ENCODE assay signal across 26 mouse cellular contexts in genomic region chr11:69617805-69618204, GRCm38 (mm10). TPM values are rescaled to one million over a fixed set of nuclear protein-coding genes. Genes with fewer than 3 reads are reported as not detected.
DNase-seq lines count a peak whose midpoint lies in the region; ATAC-seq and TF ChIP-seq lines count a peak whose summit lies in the region.
"Had no signal": no experiment of that assay in that cellular context is flagged by ENCODE, and none has a peak within 500 bp of the region (broad histone marks: within the 10 kb centered on the region; RNA-seq: fewer than 3 reads in every experiment).

Shbg (minus strand) TSS chr11:69617905.

- TF ChIP-seq RAD21 in MEL (IDR thresholded peaks at IDR 0.05; ENCODE audit: low read depth, low read length): no peak

- H3K36me3 ChIP-seq in heart, embryonic 16.5 days (ENCODE audit: control insufficient read depth, insufficient read depth): no peaks in the 10 kb centered on the region
- H3K36me3 ChIP-seq in MEL (ENCODE audit: control insufficient read depth in 1 of 2, insufficient read depth in 2 of 2, low read length in 2 of 2): peaks cover 0 to 10% of the 10 kb centered on the region in 2 experiments; a peak in 2 of 4 replicates
- H3K36me3 ChIP-seq in liver, embryonic 14.5 days (replicated peaks; ENCODE audit: control insufficient read depth, insufficient read depth, low read depth): no peaks in the 10 kb centered on the region
- no peaks in the 10 kb centered on the region for H3K36me3 ChIP-seq in thymus, adult 2 months (ENCODE audit: control insufficient read depth, insufficient read depth, low read length)
- H3K36me3 ChIP-seq: hindbrain, embryonic 10.5 days; midbrain, embryonic 10.5 days had no signal

- no peak within 1 kb of the TSS for H3K4me2 ChIP-seq in heart, embryonic 16.5 days (ENCODE audit: low read depth, low read length)
- peak within 1 kb of the TSS; percentile 39 for H3K4me2 ChIP-seq in liver, embryonic 14.5 days (ENCODE audit: low read depth)

- H3K79me2 ChIP-seq in MEL (ENCODE audit: control insufficient read depth, insufficient read depth, low read length, poor library complexity): no peaks in the 10 kb centered on the region

- H3K27ac ChIP-seq in heart, embryonic 16.5 days (ENCODE audit: low read length): no peak within 1 kb of the TSS
- H3K27ac ChIP-seq in MEL (ENCODE audit: control insufficient read depth, low read depth, low read length): no peak within 1 kb of the TSS
- H3K27ac ChIP-seq in liver, embryonic 14.5 days: no peak within 1 kb of the TSS
- no peak within 1 kb of the TSS for H3K27ac ChIP-seq in thymus, adult 2 months (ENCODE audit: control insufficient read depth, insufficient read depth, low read length)
- H3K27ac ChIP-seq: midbrain, embryonic 10.5 days had no signal

- peak; percentile 23 for DNase-seq in cerebellum, adult 9-11 months
- no peak for DNase-seq in cerebellum, postnatal 36 days
- DNase-seq in heart, postnatal 36 days: no peak
- DNase-seq in MEL (ENCODE audit: low read depth, low spot score) (no peak), MN1 (ENCODE audit: low spot score) (no peak)
- DNase-seq in liver, embryonic 14.5 days (ENCODE audit: low read depth in 3 of 3, low spot score in 3 of 3): no peak
- DNase-seq in thymus, adult 2 months: no peak
- DNase-seq: adrenal gland, adult 2 months; cerebellum, postnatal 10 days; embryo, embryonic 11 days; kidney, adult 9 months; kidney, postnatal 4 days; lung, postnatal 36 days; right cerebral cortex, postnatal 25 days; thymus, postnatal 36 days had no signal

- peaks cover 3% of the 10 kb centered on the region; the same call in 1 of the 2 replicates for H3K27me3 ChIP-seq in heart, embryonic 16.5 days (ENCODE audit: control insufficient read depth, insufficient read depth, low read length)
- H3K27me3 ChIP-seq in MEL (ENCODE audit: control insufficient read depth in 1 of 2, insufficient read depth in 2 of 2, low read length in 2 of 2): peaks cover 1 to 3% of the 10 kb centered on the region in 2 experiments; a peak in 1 of 4 replicates
- H3K27me3 ChIP-seq in liver, embryonic 14.5 days (ENCODE audit: control insufficient read depth, insufficient read depth, low read length): no peaks in the 10 kb centered on the region
- no peaks in the 10 kb centered on the region; the same call in 1 of the 2 replicates for H3K27me3 ChIP-seq in thymus, adult 2 months (ENCODE audit: control insufficient read depth, insufficient read depth, low read length)

- TF ChIP-seq EP300 in MEL (IDR thresholded peaks at IDR 0.05; ENCODE audit: low read depth in 1 of 2, low read length in 2 of 2): no peak
- TF ChIP-seq EP300 in liver, embryonic 14.5 days (IDR thresholded peaks at IDR 0.05; ENCODE audit: low read depth): no peak

- peaks cover 12% of the 10 kb centered on the region for H3K4me1 ChIP-seq in heart, embryonic 16.5 days (ENCODE audit: control insufficient read depth, insufficient read depth, low read length)
- H3K4me1 ChIP-seq in MEL (ENCODE audit: control insufficient read depth in 1 of 2, insufficient read depth in 2 of 2, low read length in 2 of 2): peaks cover 6 to 16% of the 10 kb centered on the region in 2 experiments
- peaks cover 16 to 32% of the 10 kb centered on the region in 2 experiments for H3K4me1 ChIP-seq in liver, embryonic 14.5 days (replicated peaks; ENCODE audit: control insufficient read depth in 2 of 2, insufficient read depth in 2 of 2, low read length in 1 of 2)
- H3K4me1 ChIP-seq in thymus, adult 2 months (replicated peaks; ENCODE audit: control insufficient read depth, insufficient read depth, low read length): 0 out of 2 replicates have a peak, but pooled peaks cover 5% of the 10 kb centered on the region

- no peak for ATAC-seq in heart, embryonic 16.5 days (replicated peaks; ENCODE audit: extremely low read depth, insufficient read depth, low FRiP score)
- ATAC-seq in liver, embryonic 14.5 days (ENCODE audit: insufficient read depth): no peak
- ATAC-seq: inflammation-experienced regulatory T-cells, adult 6 months had no signal

- WGBS in heart, embryonic 16.5 days: 47% methylated on average over 5 of the region's 5 CpGs
- WGBS in liver, embryonic 14.5 days (ENCODE audit: insufficient replicate concordance): 45% methylated on average over 5 of the region's 5 CpGs
- WGBS in thymus, adult 2 months: 83% methylated on average over 5 of the region's 5 CpGs

- intact Hi-C loops in heart, postnatal 36 days (cut with DNase I): no loop called here

- H3K9ac ChIP-seq in heart, embryonic 16.5 days (ENCODE audit: low read length): 0 out of 2 replicates have a peak within 1 kb of the TSS, but pooled peaks have one; percentile 1
- H3K9ac ChIP-seq in MEL (ENCODE audit: control insufficient read depth, low read depth, low read length, poor library complexity, severe bottlenecking): no peak within 1 kb of the TSS
- no peak within 1 kb of the TSS; the same call in 1 of the 2 replicates for H3K9ac ChIP-seq in liver, embryonic 14.5 days (replicated peaks)

- no peak for TF ChIP-seq CTCF in MEL (IDR thresholded peaks at IDR 0.05 in 2 of 3, conservative IDR thresholded peaks at IDR 0.05 in 1 of 3; ENCODE audit: control insufficient read depth in 1 of 3, insufficient read depth in 1 of 3, low read depth in 2 of 3, low read length in 3 of 3, poor library complexity in 1 of 3, severe bottlenecking in 1 of 3)
- no peak for TF ChIP-seq CTCF in liver, embryonic 14.5 days (IDR thresholded peaks at IDR 0.05; ENCODE audit: low read depth)
- TF ChIP-seq CTCF in thymus, adult 2 months (IDR thresholded peaks at IDR 0.05; ENCODE audit: borderline replicate concordance, control insufficient read depth, extremely low read depth, insufficient read depth, low read length, poor library complexity): no peak

- TF ChIP-seq POLR2A in MEL (IDR thresholded peaks at IDR 0.05; ENCODE audit: control insufficient read depth in 1 of 2, insufficient read depth in 1 of 2, low read depth in 1 of 2, low read length in 2 of 2, poor library complexity in 1 of 2): no peak
- TF ChIP-seq POLR2A in thymus, adult 2 months (IDR thresholded peaks at IDR 0.05; ENCODE audit: control insufficient read depth, extremely low read depth, insufficient read depth, low read length, poor library complexity): no peak

- no peak within 1 kb of the TSS for H3K4me3 ChIP-seq in heart, embryonic 16.5 days (ENCODE audit: low read length)
- H3K4me3 ChIP-seq in MEL (ENCODE audit: control insufficient read depth in 1 of 2, insufficient read depth in 1 of 2, low read depth in 2 of 2, low read length in 2 of 2): no peak within 1 kb of the TSS
- H3K4me3 ChIP-seq in liver, embryonic 14.5 days (ENCODE audit: insufficient read depth in 1 of 2, low read depth in 2 of 2, low read length in 2 of 2): peak within 1 kb of the TSS; percentile 0 to 21; a peak in 2 of 4 replicates
- no peak within 1 kb of the TSS for H3K4me3 ChIP-seq in thymus, adult 2 months (ENCODE audit: control insufficient read depth, insufficient read depth, low read length)
- H3K4me3 ChIP-seq: erythroblast, embryonic 14.5 days; hindbrain, embryonic 10.5 days; midbrain, embryonic 10.5 days; myocyte had no signal

- H3K9me3 ChIP-seq in heart, embryonic 16.5 days (replicated peaks; ENCODE audit: control insufficient read depth, low read length): no peaks in the 10 kb centered on the region
- no peaks in the 10 kb centered on the region for H3K9me3 ChIP-seq in MEL (replicated peaks; ENCODE audit: insufficient read depth, low read length)
- no peaks in the 10 kb centered on the region for H3K9me3 ChIP-seq in liver, embryonic 14.5 days (ENCODE audit: control insufficient read depth, low read length)
- H3K9me3 ChIP-seq: hindbrain, embryonic 10.5 days; midbrain, embryonic 10.5 days had no signal

TF ChIP-seq in MEL, 35 proteins besides CTCF, POLR2A, EP300 and RAD21:
- TF ChIP-seq USF2 (IDR thresholded peaks at IDR 0.05; ENCODE audit: borderline replicate concordance in 1 of 2, insufficient read depth in 1 of 2, low read depth in 1 of 2, low read length in 2 of 2) (no peak), GATA1 (IDR thresholded peaks at IDR 0.05; ENCODE audit: low read depth, low read length) (0 out of 2 replicates have a peak, but pooled peaks have one; percentile 5)

RNA-seq across cellular contexts. Expression of gene Shbg, which starts in this region (rescaled TPM):
- 0.20 TPM in 1 of 2 replicates, not detected in the other for polyA plus RNA-seq in heart, embryonic 16.5 days (2015; fragmentation: Nextera tagmentation; extraction: Ambion mirVana)
- not detected for total RNA-seq in heart, postnatal 36 days (2021)
- not detected in 2 replicates for total RNA-seq in MEL (2012; rRNA removed)
- polyA plus RNA-seq in MEL (2012; ENCODE audit: insufficient read depth in 1 of 2, insufficient read length in 2 of 2, low read depth in 1 of 2, low replicate concordance in 2 of 2, missing spikeins in 1 of 2): not detected
- polyA plus RNA-seq in liver, embryonic 14.5 days (2012; rRNA removed): 21.4 and 23.5 TPM in 2 replicates
- 28.4 and 33.2 TPM in 2 replicates for polyA plus RNA-seq in liver, embryonic 14.5 days (2014; fragmentation: Nextera tagmentation; extraction: Ambion mirVana)
- polyA plus RNA-seq in thymus, adult 2 months (2012; rRNA removed): not detected in 2 replicates
- total RNA-seq: adrenal gland, adult 2 months; gastrocnemius, adult 8-10 months; heart, adult 8-10 months; layer of hippocampus, postnatal 14 days; left cerebral cortex, postnatal 10 days; liver, adult 2 months had no signal
- polyA plus RNA-seq: adrenal gland, adult 2 months; hindbrain, embryonic 10.5 days; midbrain, embryonic 10.5 days had no signal

Comparison
In these comparisons a context has a peak if more than half of its experiments do, and no peak if none do; other contexts are left out.
1. RNA of gene Shbg (polyA plus RNA-seq): 21.4 to 33.2 TPM in liver, embryonic 14.5 days; 0.20 TPM in heart, embryonic 16.5 days, not detected in thymus, adult 2 months and not detected in MEL; every median in the first group is over 10 times any median in the second.
2. H3K4me3 ChIP-seq: peak in liver, embryonic 14.5 days (2 of 2); none in heart, embryonic 16.5 days (single experiment), MEL (0 of 2) and thymus, adult 2 months (single experiment).